Mouse (Mus musculus): Measurements from ENCODE around the gene Plcg2.

Plcg2 gene

DNA sequence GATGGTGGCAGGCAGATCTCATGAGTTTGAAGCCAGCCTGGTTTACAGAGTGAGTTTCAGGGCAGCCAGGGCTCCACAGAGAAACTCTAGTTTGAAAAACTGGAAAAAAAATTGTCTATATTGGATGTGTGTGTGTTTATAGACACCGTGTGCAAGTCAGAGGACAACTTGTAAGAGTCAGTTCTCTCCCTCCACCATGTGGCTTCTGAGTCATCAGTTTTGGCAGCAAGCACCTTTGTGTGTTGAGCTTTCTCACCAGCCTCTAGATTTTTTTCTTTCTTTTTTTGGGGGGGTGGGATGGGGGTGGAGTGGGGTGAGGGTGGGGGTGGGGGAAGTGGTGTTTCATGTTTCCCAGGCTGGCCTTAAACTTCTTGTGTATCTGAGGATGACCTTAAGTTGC is 12.8 kb upstream of the Plcg2 start:
- no peak; the same call in 1 of the 2 replicates for ATAC-seq (ENCODE audit: low TSS enrichment)

DNA sequence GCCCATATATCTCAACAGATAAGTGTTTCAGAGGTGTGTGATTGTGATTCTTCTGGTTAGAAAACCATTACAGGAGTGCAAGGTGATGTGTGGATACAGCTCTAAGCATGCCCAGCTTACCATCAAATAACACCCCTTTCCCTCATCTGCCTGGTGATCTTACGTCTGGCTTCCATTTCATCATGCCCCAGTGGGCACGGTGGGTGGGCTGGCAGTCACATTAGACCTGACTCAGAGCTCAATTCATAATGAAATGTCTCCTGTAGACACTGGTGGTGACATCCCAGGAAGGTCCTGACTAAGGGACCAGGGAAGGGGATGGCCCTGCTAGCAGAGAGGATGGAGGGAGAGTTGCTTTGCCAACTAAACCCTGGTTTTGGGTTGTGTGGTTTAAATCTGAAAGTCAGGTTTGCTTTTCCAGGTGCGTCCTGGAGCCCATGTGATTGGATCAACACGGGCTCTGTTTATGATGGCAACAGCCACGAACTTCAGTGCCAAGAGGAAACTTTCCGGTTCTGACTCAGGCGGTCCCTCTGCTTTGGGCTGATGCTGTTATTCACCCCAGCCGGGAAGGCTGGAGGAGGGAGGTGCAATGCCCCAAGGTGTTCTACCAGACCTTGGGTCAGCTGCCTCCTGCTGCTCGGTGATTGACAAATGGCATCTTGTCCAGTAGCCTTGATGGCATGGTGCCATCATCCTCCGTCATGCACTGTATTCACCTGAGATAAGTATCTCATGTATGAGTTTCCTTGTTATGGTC is 9.7 kb upstream of the Plcg2 start:
- no peak for ATAC-seq (ENCODE audit: low TSS enrichment)

DNA sequence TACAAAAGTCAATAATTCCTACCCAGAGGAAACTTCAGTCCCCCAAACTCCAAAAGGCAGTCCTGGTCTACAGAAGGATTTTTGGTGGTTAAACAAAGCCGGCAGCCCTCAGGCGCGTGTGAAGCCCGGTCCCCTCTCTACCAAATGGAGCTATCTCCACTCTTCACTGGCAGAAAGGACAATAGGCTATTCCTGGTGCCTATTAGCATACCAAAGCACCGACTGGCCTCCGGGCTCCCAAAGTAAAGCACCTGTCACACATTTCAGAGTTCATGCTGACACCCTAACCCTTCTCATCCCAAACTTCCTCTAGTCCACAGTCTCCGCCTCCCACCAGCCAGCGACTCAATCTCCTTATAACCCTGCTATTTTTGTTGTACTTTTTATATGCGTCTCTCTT is 4.5 kb upstream of the Plcg2 start:
- no peak for ATAC-seq (ENCODE audit: low TSS enrichment)

DNA sequence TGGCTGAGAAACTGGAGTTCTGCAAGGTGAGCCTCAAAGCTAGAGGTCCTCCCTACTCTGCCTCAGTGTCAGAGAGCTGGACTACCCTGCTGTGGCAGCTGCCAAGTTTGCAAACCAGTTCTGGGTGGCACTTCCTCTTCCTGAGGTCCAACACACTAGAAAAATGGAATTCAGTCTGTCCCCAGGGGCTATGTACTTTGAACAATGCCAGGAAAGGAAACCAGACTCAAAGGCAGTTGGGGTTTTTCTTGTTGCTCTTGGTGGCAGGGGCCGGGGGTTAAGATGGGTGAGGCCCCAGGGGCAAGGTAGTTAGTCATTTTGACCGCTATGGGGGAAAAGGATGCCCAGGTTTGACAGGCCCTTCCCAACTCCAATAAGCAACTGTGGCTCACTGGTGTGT is 3.2 kb upstream of the Plcg2 start:
- ATAC-seq (ENCODE audit: low TSS enrichment) = no peak

DNA sequence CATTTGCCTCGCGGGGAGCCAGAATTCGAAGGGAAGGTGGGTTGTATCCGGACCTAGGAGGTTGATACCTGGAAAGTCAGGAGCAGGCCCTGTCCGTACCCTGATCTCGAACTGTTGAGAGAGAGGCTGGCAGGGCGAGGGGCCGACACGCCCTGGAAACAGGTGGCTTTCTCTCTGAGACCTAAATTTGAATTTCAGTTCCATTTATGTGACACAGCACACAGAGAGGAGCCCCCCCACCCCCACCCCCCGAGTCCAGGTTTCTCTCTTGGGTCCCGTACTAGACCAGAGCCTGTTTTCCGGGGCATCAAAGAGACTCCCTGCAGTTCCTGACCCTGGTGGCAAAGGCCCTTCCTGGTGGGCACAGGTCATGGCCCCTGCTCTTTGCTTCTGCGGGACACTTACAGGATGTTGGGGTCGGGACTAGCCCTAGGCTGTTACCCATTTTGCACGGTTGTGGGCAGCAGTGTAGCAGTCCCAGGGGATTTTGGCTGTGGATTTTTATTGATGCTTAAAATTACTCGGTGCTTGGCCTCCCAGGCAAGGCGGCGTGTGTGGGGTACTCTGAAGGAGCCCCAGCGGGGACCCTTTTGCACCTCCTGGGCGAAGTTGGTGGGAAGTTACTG is 937 bp downstream of the Plcg2 start:
- no peak for ATAC-seq (ENCODE audit: low TSS enrichment)

DNA sequence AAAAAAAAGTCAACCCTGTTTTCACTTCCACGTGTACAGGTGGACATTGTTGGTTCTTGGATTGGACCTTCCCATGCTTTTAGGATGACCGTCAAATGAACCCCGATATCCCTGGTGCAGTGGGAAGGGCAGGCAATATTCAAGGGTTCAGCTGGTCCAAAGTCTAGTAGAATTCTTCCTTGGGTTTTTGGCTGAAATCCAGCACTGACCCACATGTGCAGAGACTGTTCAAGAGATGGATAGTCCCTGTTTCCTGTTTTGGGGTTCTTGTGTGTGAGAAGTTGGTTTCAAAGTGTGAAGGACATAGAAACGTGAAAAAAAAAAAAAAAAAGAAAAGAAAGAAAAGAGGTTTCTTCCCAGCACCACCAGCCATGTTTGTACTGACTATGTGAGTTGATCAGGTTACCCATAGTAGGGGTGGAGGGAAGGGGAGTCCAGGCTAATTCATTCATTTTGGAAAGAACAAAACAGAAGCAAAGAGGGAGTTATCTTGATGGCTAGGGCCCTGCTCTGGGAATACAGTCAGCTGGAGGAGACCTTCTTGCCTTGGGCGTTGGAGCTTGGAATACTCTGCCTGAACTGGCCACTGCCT is 2.2 kb downstream of the Plcg2 start:
- no peak for ATAC-seq (ENCODE audit: low TSS enrichment)

DNA sequence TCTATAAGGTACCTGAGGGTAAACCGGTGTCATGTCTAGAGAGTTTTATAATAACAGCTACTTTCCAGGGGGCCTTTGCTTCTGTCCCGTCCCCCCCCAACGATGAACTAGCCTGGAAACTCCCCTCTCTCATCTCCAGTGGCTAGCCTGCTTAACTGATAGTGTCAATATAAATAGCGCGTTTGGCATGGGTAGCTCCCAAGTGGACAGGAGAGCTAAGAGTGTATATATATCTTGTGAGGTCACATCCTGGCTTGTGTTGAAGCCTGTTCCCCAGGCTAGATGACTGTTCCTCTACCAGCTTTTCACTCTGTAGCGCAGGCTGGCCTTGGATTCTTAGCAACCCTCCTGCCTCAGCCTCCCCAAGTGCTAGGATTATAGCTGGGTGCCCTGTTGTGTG is 3.2 kb downstream of the Plcg2 start:
- no peak for ATAC-seq (ENCODE audit: low TSS enrichment)

DNA sequence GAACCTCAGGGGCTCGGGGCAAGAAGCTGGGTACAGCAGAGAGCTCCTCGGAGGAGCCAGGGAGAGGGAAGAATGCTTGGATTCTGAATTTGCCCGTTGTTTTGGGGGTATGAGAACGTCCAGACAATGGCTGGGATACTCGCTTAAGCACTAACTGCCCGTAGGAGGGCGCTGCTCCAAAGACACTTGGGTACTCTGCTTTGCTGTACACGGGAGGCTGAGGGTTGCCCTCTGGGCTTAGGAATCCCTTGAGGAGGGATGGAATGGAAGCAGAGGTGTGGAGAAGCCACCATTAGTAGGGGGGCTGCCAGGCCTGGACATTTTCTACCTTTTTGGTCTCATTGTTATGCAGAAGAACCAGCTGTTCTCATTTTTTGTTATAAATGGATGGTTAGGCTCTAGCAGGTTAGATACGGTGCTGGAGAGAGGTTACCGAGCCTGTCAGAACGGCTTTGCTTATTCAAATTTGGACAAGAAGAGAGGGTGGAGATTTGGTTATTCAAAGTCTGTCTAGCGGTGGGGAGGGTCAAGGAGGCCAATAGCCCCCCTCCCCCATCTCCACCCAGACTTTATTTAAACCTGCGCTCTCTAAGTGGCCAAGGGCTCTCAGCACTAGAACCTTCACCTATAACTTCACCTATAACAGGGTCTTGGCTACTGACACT is 5.4 kb downstream of the Plcg2 start:
- no peak for ATAC-seq (ENCODE audit: low TSS enrichment)

DNA sequence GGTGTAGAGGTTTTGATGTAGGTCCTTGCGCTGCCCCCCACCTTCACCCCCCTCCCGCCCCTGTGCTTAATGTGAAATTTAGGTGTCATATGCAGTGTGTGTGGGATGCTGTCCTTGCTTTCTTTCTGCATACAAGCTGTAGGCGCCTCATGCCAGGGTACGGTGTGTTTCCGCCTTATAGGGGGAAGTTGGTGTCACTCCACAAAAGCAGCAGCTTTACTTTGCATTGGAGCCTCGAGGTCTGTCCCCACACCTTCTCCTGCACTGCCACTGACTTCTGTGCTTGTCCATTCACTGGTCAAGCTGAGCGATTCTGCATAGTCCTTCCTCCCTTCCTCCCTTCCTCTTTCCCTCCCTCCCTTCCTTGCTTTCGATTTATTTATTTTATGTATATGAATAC is 9.6 kb downstream of the Plcg2 start:
- ATAC-seq (ENCODE audit: low TSS enrichment) = no peak

DNA sequence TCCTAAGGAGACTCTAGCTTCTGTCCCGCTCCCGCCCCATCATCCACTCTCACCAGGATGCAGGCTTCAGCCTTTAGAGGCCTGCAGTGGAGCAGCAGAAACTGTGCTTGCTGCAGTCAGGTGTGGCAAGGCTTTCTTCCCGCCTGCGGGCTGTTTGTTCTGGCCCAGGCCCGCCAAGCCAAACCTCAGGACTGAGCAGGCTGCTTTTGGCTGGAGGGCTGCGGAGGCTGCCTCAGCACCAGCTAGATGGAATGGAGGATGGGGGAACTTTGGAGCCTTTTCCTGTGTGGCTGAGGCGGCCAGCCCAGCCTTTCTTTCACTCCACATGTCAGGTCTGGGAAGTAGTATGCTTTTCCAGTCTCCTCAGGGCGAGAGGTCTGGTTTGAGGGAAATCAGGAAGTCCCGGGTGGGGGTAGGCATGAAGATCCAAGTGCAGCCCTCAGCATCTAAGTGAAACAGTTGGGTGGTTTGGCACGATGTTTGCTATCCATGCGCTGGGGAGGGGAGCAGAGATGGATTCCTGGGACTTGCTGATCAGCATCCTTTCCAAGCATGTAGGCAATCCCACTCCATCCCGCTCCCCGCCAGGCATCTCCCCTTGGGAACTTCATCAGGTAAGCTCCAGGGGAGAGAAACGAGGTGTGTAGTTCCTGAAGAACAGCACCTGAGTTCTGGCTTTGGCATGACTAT is 18.9 kb downstream of the Plcg2 start:
- no peak for ATAC-seq (ENCODE audit: low TSS enrichment)

DNA sequence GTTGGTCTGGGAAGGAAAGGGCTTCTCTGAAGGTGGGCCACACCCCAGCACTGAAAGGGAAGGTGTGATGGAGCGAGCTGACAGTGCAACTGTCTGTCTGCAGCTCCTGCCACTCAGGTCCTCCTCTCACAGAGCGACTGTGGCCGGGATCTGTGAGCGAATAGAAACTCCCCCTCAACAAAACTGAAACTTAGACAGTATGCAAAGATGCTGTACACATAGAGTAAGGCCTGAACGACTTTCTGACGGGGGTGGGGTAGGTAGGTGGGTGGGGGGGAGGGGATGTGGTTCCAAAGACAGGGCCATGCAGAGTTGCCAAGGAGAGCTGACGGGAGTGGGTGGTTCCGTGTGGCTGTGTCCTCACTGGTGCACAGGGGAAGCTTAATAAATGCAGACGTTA is 19.8 kb downstream of the Plcg2 start:
- ATAC-seq (ENCODE audit: low TSS enrichment) = no peak

DNA sequence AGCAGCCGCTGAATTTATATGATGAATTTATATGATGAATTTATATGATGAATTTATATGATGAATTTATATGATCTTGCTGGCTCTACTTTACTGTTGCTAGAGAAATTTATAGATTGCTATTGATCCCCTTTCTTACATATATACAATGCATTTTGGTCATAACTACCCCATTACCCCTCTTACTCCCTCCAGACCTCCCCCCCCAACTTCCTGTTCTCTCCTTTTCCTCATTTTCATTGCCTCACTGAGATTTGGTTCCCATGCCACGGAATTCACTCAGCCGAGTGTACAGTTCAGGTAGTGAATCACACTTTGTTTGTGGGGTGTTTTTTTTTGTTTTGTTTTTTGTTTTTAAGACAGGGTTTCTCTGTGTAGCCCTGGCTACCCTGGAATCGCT is 20.8 kb downstream of the Plcg2 start:
- no peak for ATAC-seq (ENCODE audit: low TSS enrichment)

DNA sequence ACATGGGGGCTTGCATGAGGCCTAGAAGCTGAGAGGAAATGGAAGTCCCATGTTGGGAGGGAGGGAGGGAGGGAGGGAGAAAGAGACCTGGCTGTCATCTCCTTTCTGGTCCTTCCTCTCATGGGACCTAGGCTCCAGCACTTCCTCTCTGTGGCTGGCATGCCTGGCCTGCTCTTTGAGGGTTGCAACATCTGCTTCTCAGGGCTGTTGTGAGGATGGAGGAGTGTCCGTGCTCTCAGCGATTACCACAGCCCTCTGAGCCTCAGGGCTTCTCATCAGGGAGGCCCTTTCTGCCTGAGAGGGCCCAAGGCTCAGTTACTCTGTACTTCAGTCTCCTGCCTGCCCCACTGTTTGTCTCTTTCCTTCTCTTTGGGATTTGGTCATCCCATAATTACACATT is 28.1 kb downstream of the Plcg2 start:
- no peak; the same call in 1 of the 2 replicates for ATAC-seq (ENCODE audit: low TSS enrichment)

DNA sequence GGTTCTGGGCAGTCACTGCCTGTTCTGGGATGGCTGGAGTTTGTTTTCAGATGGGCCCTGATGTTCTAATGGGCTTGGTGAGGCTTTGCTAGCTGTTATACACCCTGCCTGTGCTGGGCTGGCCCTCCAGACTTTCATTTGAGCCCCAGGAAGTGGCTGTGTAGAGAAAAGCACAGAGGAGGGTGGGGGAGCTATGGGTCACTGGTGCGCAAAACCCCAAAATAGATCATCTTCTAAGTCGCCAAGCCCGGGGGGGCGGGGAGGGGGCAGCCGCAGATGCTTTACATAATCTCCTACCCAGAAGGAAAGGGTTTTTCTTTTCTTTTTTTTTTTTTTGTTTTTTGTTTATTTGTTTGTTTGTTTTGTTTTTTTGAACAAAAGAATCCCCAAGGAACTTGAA is 29.9 kb downstream of the Plcg2 start:
- ATAC-seq (ENCODE audit: low TSS enrichment) = no peak

DNA sequence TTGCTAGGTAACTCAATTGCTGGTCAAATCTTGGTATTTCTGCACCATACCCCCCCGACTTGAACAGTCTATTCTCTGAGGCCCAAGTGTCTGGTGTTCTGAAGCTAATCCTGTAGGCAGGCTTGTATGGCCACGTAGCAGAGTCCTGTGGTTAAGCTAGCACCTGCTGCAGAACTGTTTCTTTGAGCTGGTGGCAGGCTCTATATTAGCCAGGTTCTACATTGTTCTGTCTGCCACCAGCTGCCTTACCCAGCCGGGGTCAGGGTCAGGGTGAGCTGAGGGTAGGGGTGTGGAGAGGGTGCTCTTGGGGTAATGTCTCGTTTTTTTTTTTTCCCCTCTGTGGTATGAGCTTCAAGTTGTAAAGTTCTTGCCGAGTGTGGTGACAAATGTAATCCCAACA is 31.1 kb downstream of the Plcg2 start:
- no peak for ATAC-seq (ENCODE audit: low TSS enrichment)

DNA sequence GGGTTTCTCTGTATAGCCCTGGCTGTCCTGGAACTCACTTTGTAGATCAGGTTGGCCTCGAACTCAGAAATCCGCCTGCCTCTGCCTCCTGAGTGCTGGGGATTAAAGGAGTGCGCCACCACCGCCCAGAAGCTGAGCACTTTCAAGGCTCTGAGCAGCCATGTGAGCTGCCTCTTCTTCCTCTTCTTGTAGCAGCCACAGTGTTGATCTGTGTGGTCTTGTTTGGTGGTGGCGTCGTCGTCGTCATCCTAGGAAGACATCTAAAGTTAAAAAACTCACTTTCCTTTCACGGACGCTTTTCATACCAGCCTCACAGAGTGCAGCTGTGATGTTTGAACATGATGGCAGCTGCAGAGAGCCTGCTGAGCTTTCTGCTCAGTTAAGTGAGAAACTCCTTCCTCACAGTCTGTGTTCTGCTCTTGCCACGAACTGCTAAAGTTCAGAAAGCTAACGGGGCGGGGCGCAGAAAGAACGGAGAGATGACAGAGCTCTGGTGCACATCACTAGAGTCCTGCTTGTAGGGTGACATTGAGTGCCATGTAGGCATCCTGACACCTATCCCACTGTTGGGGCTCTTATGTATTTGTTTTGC is 34.4 kb downstream of the Plcg2 start:
- no peak for ATAC-seq (ENCODE audit: low TSS enrichment)

DNA sequence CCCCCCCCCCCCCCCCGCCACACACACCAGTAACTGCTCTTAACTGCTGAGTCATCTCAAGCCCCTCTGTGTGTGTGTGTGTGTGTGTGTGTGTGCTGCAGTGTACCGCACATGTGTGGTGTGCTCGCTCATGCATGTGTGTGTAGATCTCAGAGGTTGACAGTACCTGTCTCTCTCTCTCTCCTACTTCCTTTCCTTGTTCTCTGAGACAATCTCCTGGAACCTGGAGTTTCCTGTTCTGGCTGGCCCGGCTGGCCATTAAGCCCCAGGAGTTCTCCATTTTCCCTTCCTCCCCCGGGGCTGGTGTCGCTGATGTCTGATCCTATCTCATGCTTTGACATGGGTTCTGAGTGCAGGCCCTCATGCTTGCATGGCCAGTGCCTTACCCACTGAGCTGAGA is 38.8 kb downstream of the Plcg2 start:
- no peak for ATAC-seq (ENCODE audit: low TSS enrichment)

DNA sequence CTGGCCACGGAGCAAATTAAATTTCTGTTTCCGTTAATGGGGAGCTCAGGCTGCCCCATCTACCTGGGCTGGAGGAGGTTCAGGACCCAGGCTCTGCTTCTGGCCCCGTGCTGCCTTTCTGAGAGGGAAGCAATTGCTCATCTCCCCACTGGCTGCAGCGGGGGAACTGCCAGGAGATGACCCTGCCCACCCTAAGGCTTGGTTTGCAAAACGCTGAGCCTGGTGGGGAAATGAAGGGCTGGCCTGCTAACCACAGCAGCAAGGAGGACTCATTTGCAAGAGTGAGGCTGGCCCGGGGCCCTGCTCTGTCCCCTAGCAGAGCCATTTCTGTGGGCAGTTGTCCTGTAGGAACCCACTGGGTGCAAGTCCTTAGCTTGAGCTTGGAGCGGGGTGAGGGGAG is 39.7 kb downstream of the Plcg2 start:
- ATAC-seq (ENCODE audit: low TSS enrichment) = no peak

DNA sequence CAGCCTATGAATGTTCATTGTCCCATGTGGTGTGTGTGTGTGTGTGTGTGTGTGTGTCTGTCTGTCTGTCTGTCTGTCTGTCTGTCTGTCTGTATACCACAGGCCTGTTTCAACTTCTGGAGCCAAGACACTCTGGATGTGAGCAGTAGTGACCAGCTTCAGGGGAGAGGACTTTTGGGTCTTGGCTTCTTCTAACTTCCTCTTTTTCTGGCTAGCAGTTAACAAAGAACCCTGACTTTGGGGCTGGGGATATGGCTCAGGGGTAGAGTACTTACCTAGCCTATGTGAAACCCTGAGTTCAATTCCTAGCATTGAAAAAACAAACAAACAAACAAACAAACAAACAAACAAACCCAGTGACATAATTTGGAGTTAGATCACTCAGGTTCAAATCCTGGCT is 44.9 kb downstream of the Plcg2 start:
- ATAC-seq (ENCODE audit: low TSS enrichment) = no peak

DNA sequence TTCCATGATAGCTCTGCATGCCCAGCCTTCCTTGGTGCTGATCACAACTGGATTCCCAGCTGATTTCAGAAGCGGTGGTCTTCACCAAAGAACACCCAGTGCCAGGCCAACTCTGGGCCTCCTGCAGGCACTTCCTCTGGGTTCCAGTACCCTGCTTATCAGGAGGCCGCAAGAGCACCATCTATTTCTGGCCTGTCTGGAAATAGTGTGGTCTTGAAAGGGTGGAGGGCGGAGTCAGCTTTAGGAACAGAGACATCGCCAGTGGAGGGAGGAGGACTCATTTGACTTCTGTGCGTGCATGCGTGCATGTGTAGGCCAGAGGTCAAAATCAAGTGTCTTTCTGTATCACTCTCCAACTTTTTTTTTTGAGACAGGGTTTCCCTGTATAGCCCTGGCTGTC is 45.7 kb downstream of the Plcg2 start:
- no peak for ATAC-seq (ENCODE audit: low TSS enrichment)

DNA sequence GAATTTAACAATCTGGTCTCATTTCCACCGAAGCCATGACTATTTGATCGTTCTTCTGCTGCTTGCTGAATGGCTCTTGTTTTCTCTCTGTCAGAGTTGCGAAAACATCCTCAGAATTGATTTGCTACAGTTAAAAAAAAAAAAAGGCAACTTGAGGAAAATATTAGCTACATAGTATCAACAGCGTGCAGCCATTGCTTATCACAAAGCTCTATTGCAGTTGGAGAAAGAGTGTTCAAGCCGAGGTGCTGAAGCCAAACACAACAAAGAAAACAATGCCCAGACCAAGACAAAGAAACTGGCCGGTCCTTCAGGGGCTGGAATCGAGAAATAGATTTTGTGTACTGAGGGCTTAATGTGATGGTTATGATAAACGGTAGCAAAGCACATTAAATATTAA is 47.0 kb downstream of the Plcg2 start:
- no peak for ATAC-seq (ENCODE audit: low TSS enrichment)

DNA sequence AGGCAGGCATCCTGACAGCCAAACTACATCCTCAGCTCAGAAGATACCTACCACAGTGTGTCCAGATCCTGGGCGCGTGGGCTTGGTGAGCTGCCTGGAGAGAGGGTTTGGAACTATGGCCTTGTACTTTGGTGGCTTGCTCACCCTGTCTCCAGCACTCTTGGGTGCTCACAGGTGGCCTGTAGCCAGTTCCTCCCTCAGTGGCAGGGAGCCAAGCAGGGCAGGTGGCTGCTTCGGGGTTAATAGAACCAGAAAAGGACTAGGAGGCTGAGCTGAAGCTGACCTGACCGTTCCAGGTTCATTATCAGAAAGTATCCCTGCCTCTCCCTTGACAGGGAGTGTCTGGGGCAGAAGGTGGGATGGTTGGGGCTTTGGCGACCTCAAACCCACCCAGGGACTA is 48.3 kb downstream of the Plcg2 start:
- no peak for ATAC-seq (ENCODE audit: low TSS enrichment)

All from frontal cortex, adult (tissue).